Mouse (Mus musculus): ENCODE data around the gene Aacs. TPM values are rescaled to one million over a fixed set of nuclear protein-coding genes. Genes with fewer than 3 reads are reported as not detected.
A peak's percentile ranks its signal among the peaks of the same experiment; 100 is the strongest.

The Aacs gene
- total RNA-seq, 2 experiments from 2014 or later: 2.8 to 3.3 TPM

DNA sequence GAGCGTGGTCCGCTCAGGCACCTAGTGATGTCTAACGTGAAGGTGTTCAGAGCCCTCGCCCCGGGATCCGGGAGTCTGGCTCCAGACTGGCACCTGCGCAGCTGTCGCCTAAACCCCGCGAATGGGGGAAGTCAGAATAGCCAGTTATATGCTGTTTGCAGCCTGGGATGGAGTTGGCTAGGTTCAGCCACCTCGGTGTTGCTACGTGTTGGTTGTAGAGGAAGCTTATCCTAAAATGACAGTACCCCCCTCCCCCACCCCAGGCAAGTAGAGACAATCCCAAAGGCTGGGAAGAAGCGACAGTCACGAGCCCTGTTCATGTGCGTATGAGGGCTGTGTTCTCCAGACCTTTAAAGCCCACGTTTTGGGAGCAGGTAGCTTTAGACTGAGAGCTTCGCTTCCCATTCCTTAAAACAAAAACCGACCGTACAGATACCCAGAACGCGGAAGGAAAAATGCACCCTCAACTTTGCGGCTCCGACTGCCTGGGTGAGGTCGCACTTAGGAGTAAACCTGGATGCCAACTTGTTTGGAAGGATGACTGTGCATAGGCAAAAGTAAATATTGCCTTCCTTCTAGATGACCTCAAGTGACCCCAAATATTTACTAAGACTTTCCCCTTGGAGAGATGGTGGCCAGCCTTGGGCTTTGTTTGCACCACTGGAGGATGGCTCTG is 57.7 kb downstream of the Aacs start:
- Histone ChIP-seq H3K4me3 (peak overlapping the region; percentile 60), H3K27ac (no peak overlapping the region)
- DNase-seq: no peak
- intact Hi-C loops (cut with DNase I): no loop called here
- no peak for TF ChIP-seq CTCF (IDR thresholded peaks at IDR 0.05)

DNA sequence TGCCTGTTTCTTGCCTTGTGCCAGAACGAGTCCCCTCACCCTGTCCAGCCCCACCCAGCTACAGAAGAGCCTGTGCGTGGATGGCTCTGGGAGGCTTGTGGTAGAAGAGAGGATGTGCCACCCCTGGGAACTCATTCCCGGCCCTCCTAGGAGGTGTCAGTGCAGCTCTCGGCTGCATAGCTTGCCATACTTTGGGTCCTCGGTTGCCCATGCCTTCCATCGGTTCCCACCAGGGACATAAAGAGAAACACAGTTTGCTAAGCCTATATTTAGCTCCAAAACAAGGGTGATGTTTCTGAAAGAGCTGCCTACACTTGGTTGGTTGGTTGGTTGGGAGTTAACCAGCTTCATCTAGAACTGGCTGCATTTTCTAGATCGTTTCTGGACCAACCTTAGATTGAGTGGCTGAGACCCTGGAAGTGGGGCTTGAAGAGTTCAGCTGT is 58.6 kb downstream of the Aacs start:
- Histone ChIP-seq H3K4me3 (no peak overlapping the region), H3K27ac (no peak overlapping the region)
- intact Hi-C loops (cut with DNase I): no loop called here
- no peak for DNase-seq
- TF ChIP-seq CTCF (IDR thresholded peaks at IDR 0.05): no peak

DNA sequence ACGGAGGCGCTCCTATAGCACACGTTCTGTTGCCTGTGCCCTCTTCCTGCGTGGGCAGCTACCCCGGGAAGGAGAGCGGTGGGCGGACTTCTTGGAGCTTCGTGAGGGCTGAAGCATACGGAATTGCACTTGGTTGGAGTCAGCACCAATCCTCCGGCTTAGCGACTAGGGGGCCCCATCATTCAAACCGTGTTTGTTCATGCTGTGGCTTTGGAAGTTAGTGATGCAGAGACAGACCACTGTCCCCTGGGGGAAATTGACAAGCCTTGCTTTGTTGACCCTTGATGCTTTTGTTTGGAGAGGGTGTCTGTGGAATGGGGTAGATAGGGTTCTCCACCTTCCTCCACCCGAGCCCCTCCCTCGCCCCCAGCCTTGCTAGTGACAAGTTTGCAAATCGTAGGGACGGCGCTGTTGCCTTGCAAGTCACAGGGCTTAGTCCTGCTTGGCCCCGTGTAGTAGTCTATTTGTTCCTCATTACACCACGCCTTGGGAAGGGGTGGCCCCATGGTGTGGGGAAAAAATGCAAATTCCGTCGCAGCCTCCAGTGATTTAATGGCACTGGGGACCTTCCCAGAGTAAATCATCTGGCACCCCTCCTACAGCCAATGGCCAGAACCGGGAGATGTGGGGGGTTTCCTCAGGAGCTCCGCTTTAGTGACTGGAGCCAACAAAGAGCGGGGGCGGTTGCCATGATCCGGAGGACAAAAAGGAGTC is 59.2 kb downstream of the Aacs start:
- no peak for DNase-seq
- no peak for TF ChIP-seq CTCF (IDR thresholded peaks at IDR 0.05)
- intact Hi-C loops (cut with DNase I): no loop called here

DNA sequence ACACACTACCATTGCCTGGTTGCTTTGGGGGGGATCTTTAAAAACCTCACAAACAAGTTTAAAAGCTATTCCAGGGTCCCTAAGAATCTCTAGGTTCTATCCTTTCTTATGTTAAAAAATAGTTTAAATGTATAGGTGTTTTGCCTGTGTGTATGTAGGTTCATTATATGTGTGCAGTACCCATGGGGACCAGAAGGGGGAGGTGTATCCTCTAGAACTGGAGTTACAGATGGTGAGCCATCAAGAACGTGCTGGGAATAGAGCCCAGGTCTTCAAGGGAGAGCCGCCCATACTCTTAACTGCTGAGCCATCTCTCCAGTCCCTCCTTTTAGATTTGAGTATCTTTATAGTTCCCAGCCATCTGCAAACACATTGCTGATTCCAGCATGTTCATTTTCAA is 69.5 kb downstream of the Aacs start:
- intact Hi-C loops (cut with DNase I): no loop called here
- no peak for DNase-seq
- TF ChIP-seq CTCF (IDR thresholded peaks at IDR 0.05): peak; percentile 20; the same call in 1 of the 2 replicates
- no peak overlapping the region for H3K4me3 ChIP-seq
- H3K27ac ChIP-seq: no peak overlapping the region

More for the DNA sequence above, 59.2 kb downstream of the Aacs start:
- Histone ChIP-seq H3K4me3 (no peak overlapping the region), H3K27ac (no peak overlapping the region)

DNA sequence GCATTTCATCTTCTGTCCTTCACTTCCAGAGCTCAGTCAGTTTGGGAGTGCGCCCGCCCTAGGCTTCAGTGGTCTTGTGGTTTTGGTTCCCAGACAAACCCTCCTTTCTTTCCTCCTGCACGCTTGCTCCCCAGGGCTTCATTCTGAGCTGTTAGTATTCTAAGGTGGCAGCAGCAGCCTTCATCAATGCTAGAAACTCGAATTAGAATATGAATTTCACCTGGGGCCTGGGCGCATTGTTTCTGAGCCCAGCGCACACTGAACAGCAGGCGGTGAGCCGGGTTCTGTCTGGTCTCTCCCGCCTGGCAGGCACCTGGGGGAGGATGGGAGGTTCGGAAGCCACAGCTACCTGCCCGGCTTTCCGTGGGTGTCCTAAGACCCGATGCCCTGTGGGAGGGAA is 70.7 kb downstream of the Aacs start:
- intact Hi-C loops (cut with DNase I): no loop called here
- no peak for DNase-seq
- no peak for TF ChIP-seq CTCF (IDR thresholded peaks at IDR 0.05)
- no peak overlapping the region for H3K27ac ChIP-seq
- no peak overlapping the region for H3K4me3 ChIP-seq

DNA sequence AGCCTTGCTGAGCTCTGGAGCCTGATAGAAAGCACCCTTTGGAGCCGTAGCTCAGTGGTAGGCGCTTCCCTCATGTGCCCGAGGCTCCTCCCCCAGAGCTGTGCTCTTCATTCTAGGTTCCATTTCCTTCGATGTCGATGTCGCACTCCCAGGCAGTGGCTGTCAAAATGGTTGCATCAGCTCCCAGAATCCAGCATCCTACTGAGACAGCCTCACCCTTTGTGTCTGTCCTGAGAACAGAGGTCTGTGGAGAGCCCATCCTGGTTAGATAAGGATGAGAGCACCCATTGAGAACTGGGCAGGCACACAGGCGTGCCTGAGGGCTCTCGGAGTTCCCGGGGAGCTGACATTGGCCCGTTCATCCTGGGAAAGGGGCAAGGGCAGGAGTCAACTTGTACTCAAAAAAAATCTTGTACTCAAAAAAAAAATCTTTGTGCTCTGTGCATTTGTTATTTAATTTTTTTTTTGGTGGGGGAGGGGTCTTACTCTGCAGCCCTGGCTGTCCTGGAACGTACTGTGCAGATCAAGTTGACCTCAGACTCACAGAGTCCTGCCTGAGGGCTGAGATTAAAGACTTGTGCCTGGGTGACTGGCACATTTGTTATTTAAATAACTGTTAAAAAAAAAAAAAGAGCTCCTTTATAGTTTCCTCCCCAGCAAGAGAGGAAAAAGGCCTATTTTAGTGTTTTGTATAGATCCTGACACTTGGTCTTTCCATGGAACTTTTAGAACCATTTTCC is 74.3 kb downstream of the Aacs start:
- Histone ChIP-seq H3K4me3 (no peak overlapping the region), H3K27ac (no peak overlapping the region)
- intact Hi-C loops (cut with DNase I): no loop called here
- no peak for TF ChIP-seq CTCF (IDR thresholded peaks at IDR 0.05)
- no peak for DNase-seq

DNA sequence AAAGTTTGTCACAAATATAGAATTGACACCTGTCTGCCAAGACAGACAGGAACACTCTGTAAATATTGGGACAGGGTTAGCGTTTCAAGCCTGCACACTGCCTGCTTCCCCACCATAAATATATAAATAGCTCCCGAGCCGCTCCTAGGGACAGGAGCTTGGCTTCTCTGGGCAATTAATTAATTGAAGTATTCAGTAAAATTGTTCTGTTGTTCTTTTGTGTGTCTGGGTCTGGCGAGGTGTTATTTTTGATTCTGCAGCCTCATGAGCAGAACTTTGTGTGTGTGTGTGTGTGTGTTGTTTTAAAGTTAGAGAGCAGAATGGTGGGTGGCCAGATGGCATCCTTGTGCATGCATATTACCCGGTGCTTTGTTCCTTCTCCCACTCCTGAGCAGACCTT is 80.1 kb downstream of the Aacs start:
- Histone ChIP-seq H3K4me3 (no peak overlapping the region), H3K27ac (peak overlapping the region; percentile 24)
- DNase-seq: peak; percentile 32
- no peak for TF ChIP-seq CTCF (IDR thresholded peaks at IDR 0.05)
- intact Hi-C loops (cut with DNase I): no loop called here

DNA sequence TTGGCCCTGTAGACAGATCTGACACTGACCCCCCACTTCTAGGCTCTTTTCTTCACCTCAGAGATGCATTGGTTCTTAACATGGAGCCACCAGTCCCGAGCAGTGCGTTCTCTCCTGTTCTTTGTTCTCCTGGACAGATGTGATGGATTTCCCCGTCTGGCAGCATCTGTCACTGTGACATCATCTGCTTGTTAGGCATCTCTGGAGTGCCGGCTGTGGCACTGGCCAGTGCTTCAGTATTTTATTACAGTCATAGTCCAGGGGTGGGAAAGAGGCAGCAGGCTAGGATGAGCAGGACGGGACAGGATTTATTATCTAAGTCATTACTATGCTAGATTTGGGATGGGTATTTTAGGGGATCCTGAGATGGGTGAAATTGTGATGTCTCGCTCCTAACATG is 87.9 kb downstream of the Aacs start:
- no peak overlapping the region for H3K27ac ChIP-seq
- TF ChIP-seq CTCF (IDR thresholded peaks at IDR 0.05): no peak
- no peak overlapping the region for H3K4me3 ChIP-seq
- DNase-seq: no peak
- intact Hi-C loops (cut with DNase I): no loop called here

DNA sequence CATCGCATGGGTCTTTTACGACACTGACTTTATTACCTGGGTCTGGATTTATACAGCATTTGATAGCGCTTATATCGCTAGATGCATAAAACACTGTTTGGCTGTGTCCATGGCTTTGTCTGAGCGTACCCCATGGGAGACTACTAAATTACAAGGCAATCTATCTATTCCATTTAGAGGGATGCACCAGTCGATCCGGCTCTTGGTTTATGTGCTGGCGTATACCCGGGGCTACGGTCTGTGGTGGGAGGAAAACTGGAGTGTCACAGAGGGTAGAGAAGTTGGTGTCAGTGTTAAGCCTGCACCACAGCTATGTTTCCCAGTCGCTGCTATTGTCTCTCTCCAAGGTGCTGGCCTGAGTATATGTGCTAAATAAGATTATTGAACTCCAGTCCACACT is 90.1 kb downstream of the Aacs start:
- no peak overlapping the region for H3K27ac ChIP-seq
- intact Hi-C loops (cut with DNase I): no loop called here
- no peak for DNase-seq
- H3K4me3 ChIP-seq: no peak overlapping the region
- no peak for TF ChIP-seq CTCF (IDR thresholded peaks at IDR 0.05)

Small RNA genes within 50 kb of the gene (microRNA-seq; reads per million reads assigned to microRNA genes)
- not detected for gene Gm27551

Other genes with a start within 250 kb of the Aacs start
- gene Scarb1, start 134.7 kb upstream of the Aacs start, total RNA-seq (2021): 10 to 100 TPM; 11.8 to 16.9 TPM
- gene Gm10382, start 86.5 kb upstream of the Aacs start, total RNA-seq (2021): not detected
- gene Ubc, start 85.6 kb upstream of the Aacs start, total RNA-seq (2021): 1,000 to 10,000 TPM; 1,479 to 2,293 TPM
- 1 to 10 TPM; 4.3 to 4.4 TPM for gene Dhx37, start 41.7 kb upstream of the Aacs start, total RNA-seq (2021)
- gene Bri3bp, start 34.2 kb upstream of the Aacs start, total RNA-seq (2021): 1 to 10 TPM; 2.5 to 3.9 TPM
- gene Tmem132b, start 56.0 kb downstream of the Aacs start, total RNA-seq (2021): under 1 TPM; 0.20 to 0.56 TPM

Data from gastrocnemius, adult 2 months (tissue).